Mouse (Mus musculus): ENCODE results near the gene Wasf2. TPM values are rescaled to one million over a fixed set of nuclear protein-coding genes. Genes with fewer than 3 reads are reported as not detected.

The Wasf2 gene
- total and polyA plus RNA-seq, 3 experiments: 14.9 to 59.5 (median 21.7) TPM

- dilution Hi-C loops (cut with MboI; ENCODE audit: extremely low pct_ligation_motif_present, extremely low pct_unique_long_range_greater_than_20kb, low sequenced_read_pairs) (no loop called here), in situ Hi-C loops (cut with MboI; ENCODE audit: low pct_ligation_motif_present, low pct_unique_long_range_greater_than_20kb, low sequenced_read_pairs) (no loop called here)
- peaks cover 10 to 42% of the 10 kb centered on the region in 2 experiments for H3K4me1 ChIP-seq (ENCODE audit: control insufficient read depth in 1 of 2, insufficient read depth in 2 of 2)
- H3K36me3 ChIP-seq (replicated peaks in 1 of 2; ENCODE audit: control insufficient read depth in 1 of 2, insufficient read depth in 1 of 2, low read length in 1 of 2): no peaks in the 10 kb centered on the region
- no peak overlapping the region for H3K4me2 ChIP-seq (ENCODE audit: insufficient read depth, low read depth, poor library complexity, severe bottlenecking)
- H3K9ac ChIP-seq (ENCODE audit: insufficient read depth, low read depth): no peak overlapping the region
- TF ChIP-seq POLR2A (IDR thresholded peaks at IDR 0.05; ENCODE audit: low read depth, low read length) (no peak), JUN (IDR thresholded peaks at IDR 0.05; ENCODE audit: insufficient read depth, low read depth, low read length) (no peak), ZNF384 (IDR thresholded peaks at IDR 0.05; ENCODE audit: low read depth, low read length) (no peak), BHLHE40 (IDR thresholded peaks at IDR 0.05; ENCODE audit: low read depth, low read length) (no peak), IRF4 (IDR thresholded peaks at IDR 0.05; ENCODE audit: low read depth, low read length) (no peak), MXI1 (IDR thresholded peaks at IDR 0.05; ENCODE audit: low read depth, low read length) (no peak), ZKSCAN1 (IDR thresholded peaks at IDR 0.05; ENCODE audit: borderline replicate concordance, low read depth, low read length) (no peak), ZC3H11A (IDR thresholded peaks at IDR 0.05; ENCODE audit: low read depth, low read length) (no peak), GABPA (IDR thresholded peaks at IDR 0.05; ENCODE audit: insufficient replicate concordance, low read depth, low read length) (no peak), RAD21 (IDR thresholded peaks at IDR 0.05; ENCODE audit: low read depth, low read length) (no peak), NELFE (IDR thresholded peaks at IDR 0.05; ENCODE audit: low read depth, low read length) (no peak), USF2 (conservative IDR thresholded peaks at IDR 0.05; ENCODE audit: low read depth, low read length) (no peak), SMC3 (IDR thresholded peaks at IDR 0.05; ENCODE audit: low read depth, low read length) (no peak), MYC (IDR thresholded peaks at IDR 0.05; ENCODE audit: low read depth, low read length) (no peak), ETS1 (conservative IDR thresholded peaks at IDR 0.05; ENCODE audit: low read depth, low read length) (no peak), E2F4 (IDR thresholded peaks at IDR 0.05; ENCODE audit: insufficient replicate concordance, low read depth, low read length) (no peak)
- no peaks in the 10 kb centered on the region for H3K79me2 ChIP-seq (replicated peaks; ENCODE audit: control insufficient read depth, extremely low read depth, insufficient read depth, poor library complexity, severe bottlenecking)
- no peaks in the 10 kb centered on the region for H3K9me3 ChIP-seq (replicated peaks; ENCODE audit: low read length)
- no peaks in the 10 kb centered on the region for H3K27me3 ChIP-seq (replicated peaks)
- no peak overlapping the region for H3K27ac ChIP-seq (ENCODE audit: insufficient read depth, low read depth)
- no peak overlapping the region for H3K4me3 ChIP-seq (replicated peaks in 1 of 3; ENCODE audit: low read depth in 2 of 3, low read length in 2 of 3, poor library complexity in 1 of 3)
- no peak for DNase-seq (ENCODE audit: extremely low read depth)
These were observed 16.9 kb upstream of the Wasf2 start for GRCm38 (mm10) chr4:133113351-133113882.

- H3K79me2 ChIP-seq (replicated peaks; ENCODE audit: control insufficient read depth, extremely low read depth, insufficient read depth, poor library complexity, severe bottlenecking): no peaks in the 10 kb centered on the region
- DNase-seq (ENCODE audit: extremely low read depth): no peak
- no peaks in the 10 kb centered on the region for H3K9me3 ChIP-seq (replicated peaks; ENCODE audit: low read length)
- dilution Hi-C loops (cut with MboI; ENCODE audit: extremely low pct_ligation_motif_present, extremely low pct_unique_long_range_greater_than_20kb, low sequenced_read_pairs): no loop called here
- H3K36me3 ChIP-seq (replicated peaks in 1 of 2; ENCODE audit: control insufficient read depth in 1 of 2, insufficient read depth in 1 of 2, low read length in 1 of 2): no peaks in the 10 kb centered on the region
- TF ChIP-seq MAFK (IDR thresholded peaks at IDR 0.05; ENCODE audit: insufficient replicate concordance, low read length): no peak
- TF ChIP-seq POLR2A (IDR thresholded peaks at IDR 0.05; ENCODE audit: low read depth, low read length): no peak
- no peak for TF ChIP-seq MEF2A (IDR thresholded peaks at IDR 0.05; ENCODE audit: borderline replicate concordance, low read depth, low read length)
- no peak for TF ChIP-seq E2F4 (IDR thresholded peaks at IDR 0.05; ENCODE audit: insufficient replicate concordance, low read depth, low read length)
- no peak for TF ChIP-seq MAX (IDR thresholded peaks at IDR 0.05; ENCODE audit: low read length)
- no peak for TF ChIP-seq EP300 (IDR thresholded peaks at IDR 0.05; ENCODE audit: low read length)
- TF ChIP-seq ELF1 (IDR thresholded peaks at IDR 0.05; ENCODE audit: low read depth, low read length): no peak
- no peak for TF ChIP-seq KAT2A (IDR thresholded peaks at IDR 0.05; ENCODE audit: insufficient replicate concordance, low read length)
- no peak for TF ChIP-seq TCF12 (IDR thresholded peaks at IDR 0.05; ENCODE audit: low read depth, low read length)
- no peak for TF ChIP-seq CHD2 (IDR thresholded peaks at IDR 0.05; ENCODE audit: low read length)
- no peak for TF ChIP-seq GABPA (IDR thresholded peaks at IDR 0.05; ENCODE audit: insufficient replicate concordance, low read depth, low read length)
- TF ChIP-seq TBP (conservative IDR thresholded peaks at IDR 0.05; ENCODE audit: low read depth, low read length): no peak
- TF ChIP-seq SMC3 (IDR thresholded peaks at IDR 0.05; ENCODE audit: low read depth, low read length): no peak
- no peak for TF ChIP-seq UBTF (IDR thresholded peaks at IDR 0.05; ENCODE audit: low read depth, low read length)
- TF ChIP-seq BHLHE40 (IDR thresholded peaks at IDR 0.05; ENCODE audit: low read depth, low read length): no peak
- no peak overlapping the region for H3K4me3 ChIP-seq (replicated peaks in 1 of 3; ENCODE audit: low read depth in 2 of 3, low read length in 2 of 3, poor library complexity in 1 of 3)
- no peak overlapping the region for H3K27ac ChIP-seq (ENCODE audit: insufficient read depth, low read depth)
- H3K4me1 ChIP-seq (ENCODE audit: control insufficient read depth in 1 of 2, insufficient read depth in 2 of 2): peaks cover 8 to 29% of the 10 kb centered on the region in 2 experiments
- in situ Hi-C loops (cut with MboI; ENCODE audit: low pct_ligation_motif_present, low pct_unique_long_range_greater_than_20kb, low sequenced_read_pairs): loop anchor here (5.0 kb wide), 1 partner anchor 32 kb away; no protein-coding TSS in a partner anchor
- no peak overlapping the region for H3K4me2 ChIP-seq (ENCODE audit: insufficient read depth, low read depth, poor library complexity, severe bottlenecking)
- H3K9ac ChIP-seq (ENCODE audit: insufficient read depth, low read depth): no peak overlapping the region
- no peaks in the 10 kb centered on the region for H3K27me3 ChIP-seq (replicated peaks)
These were observed 15.5 kb upstream of the Wasf2 start for GRCm38 (mm10) chr4:133114762-133115161.

Measured in CH12.LX (cell line).